Mouse (Mus musculus): ENCODE measurements around the gene Krt79. TPM values are rescaled to one million over a fixed set of nuclear protein-coding genes. Genes with fewer than 3 reads are reported as not detected.

Krt79 gene
- total RNA-seq (2012; rRNA removed), result 0.74 and 2.0 TPM in 2 replicates

DNA sequence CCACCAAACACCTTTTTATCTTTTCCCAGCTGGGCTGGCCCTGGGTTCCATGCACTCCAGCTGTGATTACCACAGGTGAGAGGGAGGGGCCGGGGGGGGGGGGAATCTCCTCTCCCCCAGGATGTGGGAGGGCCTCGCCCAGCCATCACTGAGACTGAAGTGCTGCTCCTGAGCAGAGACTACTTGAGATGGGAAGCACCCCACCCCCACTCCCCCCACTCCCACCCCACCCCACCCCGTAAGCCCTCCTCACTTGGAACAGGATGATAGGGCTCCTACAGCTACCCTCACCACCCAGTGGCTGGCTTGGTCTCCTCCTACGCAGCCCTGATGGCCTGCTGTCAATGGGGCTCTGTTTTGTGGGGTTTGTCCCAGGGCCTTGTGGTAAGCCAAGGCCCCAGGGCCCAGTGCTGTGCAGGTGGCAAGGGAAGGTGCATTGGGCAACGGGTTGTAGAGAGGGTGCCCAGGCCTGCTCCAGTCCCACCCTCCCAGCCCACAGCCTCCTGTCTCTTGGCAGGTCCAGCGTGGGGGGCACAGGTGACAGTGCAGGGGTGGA lies at the start of gene Krt79:
Gene Krt79 (minus strand): TSS at position 51 of the 556 bp plus-strand sequence.
- DNase-seq (ENCODE audit: low read depth, low spot score), result no peak
- H3K9me3 ChIP-seq (ENCODE audit: control insufficient read depth, insufficient read depth, low read depth, low read length), result no peaks in the 10 kb centered on the region
- H3K27ac ChIP-seq (ENCODE audit: insufficient read depth, low read depth, low read length, poor library complexity, severe bottlenecking), result no peak within 1 kb of the TSS
- TF ChIP-seq MAFK (IDR thresholded peaks at IDR 0.05; ENCODE audit: insufficient read depth, low read depth, low read length) (no peak), ZNF384 (IDR thresholded peaks at IDR 0.05; ENCODE audit: low read depth, low read length) (no peak)
- in situ Hi-C loops (cut with MboI; ENCODE audit: low sequenced_read_pairs in 2 of 2, unreplicated experiment in 2 of 2), result no loop called here
- no peak within 1 kb of the TSS; a peak in 1 of 4 replicates for H3K4me3 ChIP-seq (ENCODE audit: insufficient read depth in 1 of 2, low read depth in 1 of 2, low read length in 2 of 2, poor library complexity in 1 of 2, severe bottlenecking in 1 of 2)
- peaks cover 0 to 10% of the 10 kb centered on the region in 2 experiments; a peak in 2 of 4 replicates for H3K4me1 ChIP-seq (ENCODE audit: control insufficient read depth in 2 of 2, insufficient read depth in 2 of 2, low read length in 2 of 2, poor library complexity in 1 of 2)
- H3K36me3 ChIP-seq (ENCODE audit: control insufficient read depth, insufficient read depth, low read length, poor library complexity, severe bottlenecking), result no peaks in the 10 kb centered on the region
- 0 out of 2 replicates have a peak within 1 kb of the TSS, but pooled peaks have one; percentile 1 for H3K9ac ChIP-seq (ENCODE audit: insufficient read depth, low read depth, low read length, poor library complexity, severe bottlenecking)

DNA sequence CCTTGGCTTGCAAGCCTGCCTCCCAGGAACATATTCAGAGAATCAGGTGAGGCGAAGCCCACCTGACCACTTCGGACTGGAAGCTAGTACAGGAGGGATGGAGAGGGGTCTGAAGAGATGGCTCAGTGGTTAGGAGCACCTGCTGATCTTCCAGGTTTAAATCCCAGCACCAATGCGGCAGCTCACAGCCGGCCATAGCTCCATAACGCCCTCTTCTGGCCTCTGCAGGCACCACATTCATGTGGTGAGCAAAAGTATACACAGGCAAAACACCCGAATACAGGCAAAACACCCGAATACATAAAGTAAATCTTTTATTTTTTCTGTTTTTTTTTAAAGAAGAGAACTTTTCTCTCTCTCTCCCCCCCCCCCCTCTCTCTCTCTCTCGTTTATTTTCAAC lies 48.6 kb upstream of the Krt79 start:
- TF ChIP-seq ZNF384 (IDR thresholded peaks at IDR 0.05; ENCODE audit: low read depth, low read length) (no peak), CHD2 (IDR thresholded peaks at IDR 0.05; ENCODE audit: low read depth, low read length) (no peak), ZC3H11A (IDR thresholded peaks at IDR 0.05; ENCODE audit: borderline replicate concordance, low read depth, low read length) (no peak), MAFK (IDR thresholded peaks at IDR 0.05; ENCODE audit: insufficient read depth, low read depth, low read length) (no peak), HCFC1 (IDR thresholded peaks at IDR 0.05; ENCODE audit: borderline replicate concordance, insufficient read depth, low read length) (no peak)
- H3K9me3 ChIP-seq (ENCODE audit: control insufficient read depth, insufficient read depth, low read depth, low read length), result no peaks in the 10 kb centered on the region
- H3K27ac ChIP-seq (ENCODE audit: insufficient read depth, low read depth, low read length, poor library complexity, severe bottlenecking), result no peak overlapping the region
- H3K4me1 ChIP-seq (ENCODE audit: control insufficient read depth in 2 of 2, insufficient read depth in 2 of 2, low read length in 2 of 2, poor library complexity in 1 of 2), result peaks cover 0 to 6% of the 10 kb centered on the region in 2 experiments; a peak in 1 of 4 replicates
- DNase-seq (ENCODE audit: low read depth, low spot score), result no peak
- in situ Hi-C loops (cut with MboI; ENCODE audit: low sequenced_read_pairs in 2 of 2, unreplicated experiment in 2 of 2), result loop anchor here (5.0 to 25.0 kb wide), 3 partner anchors 74 to 654 kb away; no protein-coding TSS in a partner anchor
- no peak overlapping the region for H3K4me3 ChIP-seq (ENCODE audit: insufficient read depth in 1 of 2, low read depth in 1 of 2, low read length in 2 of 2, poor library complexity in 1 of 2, severe bottlenecking in 1 of 2)
- H3K36me3 ChIP-seq (ENCODE audit: control insufficient read depth, insufficient read depth, low read length, poor library complexity, severe bottlenecking), result no peaks in the 10 kb centered on the region
- H3K9ac ChIP-seq (ENCODE audit: insufficient read depth, low read depth, low read length, poor library complexity, severe bottlenecking), result no peak overlapping the region

DNA sequence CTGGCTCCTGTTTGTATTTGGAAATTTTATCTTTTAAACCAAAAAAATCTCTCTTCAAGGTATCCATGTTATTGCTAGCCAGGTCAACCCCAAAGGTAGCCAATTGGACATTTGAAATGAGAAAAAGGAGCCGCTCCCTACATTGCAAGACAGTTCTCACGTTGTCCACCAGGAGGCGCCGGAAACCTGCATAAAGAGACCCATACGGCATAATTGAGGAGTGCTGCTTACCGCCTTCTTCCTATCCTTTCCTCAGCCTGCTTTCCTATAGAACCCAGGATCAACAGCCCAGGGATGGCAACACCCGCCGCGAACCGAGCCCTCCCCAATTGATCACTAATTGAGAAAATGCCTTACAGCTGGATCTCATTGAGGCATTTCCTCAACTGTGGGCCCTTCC lies 48.0 kb upstream of the Krt79 start:
- DNase-seq (ENCODE audit: low read depth, low spot score), result peak; percentile 86
- Histone ChIP-seq H3K27ac (ENCODE audit: insufficient read depth, low read depth, low read length, poor library complexity, severe bottlenecking) (no peak overlapping the region), H3K9ac (ENCODE audit: insufficient read depth, low read depth, low read length, poor library complexity, severe bottlenecking) (no peak overlapping the region), H3K4me3 (ENCODE audit: insufficient read depth in 1 of 2, low read depth in 1 of 2, low read length in 2 of 2, poor library complexity in 1 of 2, severe bottlenecking in 1 of 2) (no peak overlapping the region), H3K9me3 (ENCODE audit: control insufficient read depth, insufficient read depth, low read depth, low read length) (no peaks in the 10 kb centered on the region), H3K4me1 (ENCODE audit: control insufficient read depth in 2 of 2, insufficient read depth in 2 of 2, low read length in 2 of 2, poor library complexity in 1 of 2) (peaks cover 0 to 11% of the 10 kb centered on the region in 2 experiments; a peak in 1 of 4 replicates), H3K36me3 (ENCODE audit: control insufficient read depth, insufficient read depth, low read length, poor library complexity, severe bottlenecking) (no peaks in the 10 kb centered on the region)
- in situ Hi-C loops (cut with MboI; ENCODE audit: low sequenced_read_pairs in 2 of 2, unreplicated experiment in 2 of 2), result loop anchor here (5.0 to 25.0 kb wide), 3 partner anchors 74 to 653 kb away; no protein-coding TSS in a partner anchor
- peak; percentile 100 for TF ChIP-seq ZC3H11A (IDR thresholded peaks at IDR 0.05; ENCODE audit: borderline replicate concordance, low read depth, low read length)
- TF ChIP-seq CHD2 (IDR thresholded peaks at IDR 0.05; ENCODE audit: low read depth, low read length), result no peak

DNA sequence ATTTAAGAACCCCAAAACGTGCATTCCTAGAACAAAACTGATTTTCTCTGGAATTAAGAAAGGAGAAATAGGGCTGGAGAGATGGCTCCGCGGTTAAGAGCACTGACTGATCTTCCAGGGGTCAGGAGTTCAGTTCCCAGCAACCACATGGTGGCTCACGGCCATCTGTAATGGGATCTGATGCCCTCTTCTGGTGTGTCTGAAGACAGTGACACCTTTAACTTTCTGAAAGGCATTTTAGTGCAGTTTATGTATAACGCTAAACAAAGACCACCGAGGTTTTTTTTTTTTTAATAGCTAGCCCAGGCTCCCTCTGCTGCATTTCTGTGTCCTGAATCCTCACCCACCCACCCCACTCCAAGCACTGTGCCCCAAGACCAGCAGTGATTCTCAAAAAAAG lies 44.6 kb upstream of the Krt79 start:
- Histone ChIP-seq H3K9ac (ENCODE audit: insufficient read depth, low read depth, low read length, poor library complexity, severe bottlenecking) (no peak overlapping the region), H3K4me1 (ENCODE audit: control insufficient read depth in 2 of 2, insufficient read depth in 2 of 2, low read length in 2 of 2, poor library complexity in 1 of 2) (peaks cover 0 to 10% of the 10 kb centered on the region in 2 experiments; a peak in 1 of 4 replicates), H3K27ac (ENCODE audit: insufficient read depth, low read depth, low read length, poor library complexity, severe bottlenecking) (no peak overlapping the region), H3K36me3 (ENCODE audit: control insufficient read depth, insufficient read depth, low read length, poor library complexity, severe bottlenecking) (no peaks in the 10 kb centered on the region), H3K4me3 (ENCODE audit: insufficient read depth in 1 of 2, low read depth in 1 of 2, low read length in 2 of 2, poor library complexity in 1 of 2, severe bottlenecking in 1 of 2) (no peak overlapping the region), H3K9me3 (ENCODE audit: control insufficient read depth, insufficient read depth, low read depth, low read length) (no peaks in the 10 kb centered on the region)
- in situ Hi-C loops (cut with MboI; ENCODE audit: low sequenced_read_pairs in 2 of 2, unreplicated experiment in 2 of 2), result loop anchor here (5.0 to 25.0 kb wide), 3 partner anchors 78 to 650 kb away; no protein-coding TSS in a partner anchor
- DNase-seq (ENCODE audit: low read depth, low spot score), result no peak
- TF ChIP-seq ZC3H11A (IDR thresholded peaks at IDR 0.05; ENCODE audit: borderline replicate concordance, low read depth, low read length) (no peak), HCFC1 (IDR thresholded peaks at IDR 0.05; ENCODE audit: borderline replicate concordance, insufficient read depth, low read length) (no peak), ZNF384 (IDR thresholded peaks at IDR 0.05; ENCODE audit: low read depth, low read length) (no peak), MAFK (IDR thresholded peaks at IDR 0.05; ENCODE audit: insufficient read depth, low read depth, low read length) (no peak), CHD2 (IDR thresholded peaks at IDR 0.05; ENCODE audit: low read depth, low read length) (no peak)

Measured in ES-E14 (cell line).